Mouse (Mus musculus): ENCODE data around the gene Hpse. TPM values are rescaled to one million over a fixed set of nuclear protein-coding genes. Genes with fewer than 3 reads are reported as not detected.

Hpse gene
- 0.73 TPM for polyA plus RNA-seq (2014; fragmentation: Illumina TruSeq; extraction: RNeasy Lipid Tissue Mini Kit (QIAGEN cat#74804); ENCODE audit: low read depth, low replicate concordance)

DNA sequence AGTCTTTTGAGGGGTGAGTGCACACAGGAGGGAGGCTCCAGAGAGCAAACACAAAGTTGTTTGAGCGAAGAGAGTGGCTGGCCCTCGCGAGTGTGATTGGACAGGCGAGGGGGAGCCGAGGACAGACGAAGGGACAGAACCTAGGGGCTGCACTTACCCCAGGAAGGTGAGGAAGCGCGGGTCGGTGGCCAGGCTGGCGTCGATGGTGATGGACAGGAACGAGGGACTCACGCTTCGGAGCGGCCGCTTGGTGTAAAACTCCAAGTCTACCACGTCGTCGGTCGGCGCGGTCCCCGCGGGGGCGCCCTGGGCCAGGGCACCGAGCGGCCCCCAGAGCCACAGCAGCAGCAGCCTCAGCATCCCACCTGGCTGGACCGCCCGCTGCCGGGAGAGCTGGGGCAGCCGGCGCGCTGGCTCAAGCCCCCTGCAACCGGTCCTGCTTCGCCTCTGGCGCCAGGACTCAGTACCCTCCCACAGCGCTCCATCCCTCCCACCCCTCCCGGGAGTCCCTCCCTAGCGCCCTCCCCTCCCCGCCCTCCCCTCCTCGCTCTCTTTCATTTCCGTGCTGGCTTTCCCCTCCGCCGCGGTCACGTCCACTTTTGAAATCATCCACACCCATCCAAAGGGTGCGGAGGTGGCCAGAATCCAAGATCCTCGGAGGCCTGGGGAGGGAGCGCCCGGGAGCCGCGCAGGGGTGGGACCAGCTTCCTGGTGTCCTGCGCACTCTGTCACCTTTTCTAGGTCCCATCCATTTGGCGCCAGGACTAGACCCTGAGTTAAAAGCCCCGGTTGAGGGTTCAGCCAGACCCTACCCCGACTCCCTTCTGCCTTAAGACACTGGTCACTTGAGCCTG is at the start of gene Hpse:
Hpse (minus strand) TSS at position 482 of the 854 bp plus-strand sequence.

GRCm38 (mm10) chr5:100674711-100675376 is 44.7 kb downstream of the Hpse start, which contains the start of gene Coq2:
Gene Coq2 (minus strand): TSS chr5:100675140.

Other genes starting within 250 kb of the Hpse start
- gene Lin54, start 219.1 kb downstream of the Hpse start, polyA plus RNA-seq (2014; fragmentation: Illumina TruSeq; extraction: RNeasy Lipid Tissue Mini Kit (QIAGEN cat#74804); ENCODE audit: low read depth, low replicate concordance) = 4.5 TPM
- gene Cops4, start 201.4 kb downstream of the Hpse start, polyA plus RNA-seq (2014; fragmentation: Illumina TruSeq; extraction: RNeasy Lipid Tissue Mini Kit (QIAGEN cat#74804); ENCODE audit: low read depth, low replicate concordance) = 97.4 TPM
- gene Plac8, start 147.5 kb downstream of the Hpse start, polyA plus RNA-seq (2014; fragmentation: Illumina TruSeq; extraction: RNeasy Lipid Tissue Mini Kit (QIAGEN cat#74804); ENCODE audit: low read depth, low replicate concordance) = 2.2 TPM
- gene Coq2, start 44.6 kb downstream of the Hpse start, polyA plus RNA-seq (2014; fragmentation: Illumina TruSeq; extraction: RNeasy Lipid Tissue Mini Kit (QIAGEN cat#74804); ENCODE audit: low read depth, low replicate concordance) = 127 TPM
- gene Helq, start 78.9 kb upstream of the Hpse start, polyA plus RNA-seq (2014; fragmentation: Illumina TruSeq; extraction: RNeasy Lipid Tissue Mini Kit (QIAGEN cat#74804); ENCODE audit: low read depth, low replicate concordance) = 6.2 TPM
- 83.3 TPM for gene Mrps18c, start 78.9 kb upstream of the Hpse start, polyA plus RNA-seq (2014; fragmentation: Illumina TruSeq; extraction: RNeasy Lipid Tissue Mini Kit (QIAGEN cat#74804); ENCODE audit: low read depth, low replicate concordance)
- gene Abraxas1, start 101.2 kb upstream of the Hpse start, polyA plus RNA-seq (2014; fragmentation: Illumina TruSeq; extraction: RNeasy Lipid Tissue Mini Kit (QIAGEN cat#74804); ENCODE audit: low read depth, low replicate concordance) = 12.6 TPM
- 11.5 TPM for gene Gpat3, start 126.0 kb upstream of the Hpse start, polyA plus RNA-seq (2014; fragmentation: Illumina TruSeq; extraction: RNeasy Lipid Tissue Mini Kit (QIAGEN cat#74804); ENCODE audit: low read depth, low replicate concordance)

All from heart, adult 10 weeks (tissue).